Mouse (Mus musculus) kidney, adult 8-10 months (tissue): ENCODE measurements around the gene Fcgr4.
A peak's percentile ranks its signal among the peaks of the same experiment; 100 is the strongest.
"Not testable (repeated sequence)": the region's sequence is repeated elsewhere in the genome, so short reads cannot be mapped to it uniquely, and the experiment has no call there.

Source experiments
- DNase-seq, 2 experiments: peaks; one replicate each; pipeline ENCODE4 v3.0.0; 2022

Gene Fcgr4

GRCm38 (mm10) chr1:171018737-171019136 is at the start of gene Fcgr4:
Gene Fcgr4 (plus strand): TSS chr1:171018920.
- DNase-seq: no peak

- DNase-seq: no peak
These were observed 46.2 kb upstream of the Fcgr4 start for GRCm38 (mm10) chr1:170972494-170972893.

GRCm38 (mm10) chr1:170972936-170973335 is 45.8 kb upstream of the Fcgr4 start:
- DNase-seq: no peak

- peak; percentile 45 to 61 for DNase-seq
These were observed 44.5 kb upstream of the Fcgr4 start for GRCm38 (mm10) chr1:170974171-170974570.

GRCm38 (mm10) chr1:170974736-170975135 is 44.0 kb upstream of the Fcgr4 start:
- no peak for DNase-seq

GRCm38 (mm10) chr1:170975350-170975749 is 43.4 kb upstream of the Fcgr4 start:
- DNase-seq: not testable (repeated sequence)

GRCm38 (mm10) chr1:170975751-170976161 is 43.0 kb upstream of the Fcgr4 start:
- peak; percentile 70 to 89 for DNase-seq

- DNase-seq: no peak
These were observed 42.3 kb upstream of the Fcgr4 start, which contains the start of gene Fcgr2b for GRCm38 (mm10) chr1:170976447-170976846. Gene Fcgr2b (minus strand): TSS chr1:170976547.

- DNase-seq: no peak
These were observed 40.1 kb upstream of the Fcgr4 start for GRCm38 (mm10) chr1:170978601-170979000.

GRCm38 (mm10) chr1:170981679-170982078 is 37.0 kb upstream of the Fcgr4 start:
- DNase-seq: not testable (repeated sequence)

- no peak for DNase-seq
These were observed 36.4 kb upstream of the Fcgr4 start for GRCm38 (mm10) chr1:170982301-170982700.

- DNase-seq: no peak
These were observed 35.7 kb upstream of the Fcgr4 start for GRCm38 (mm10) chr1:170983066-170983465.

- no peak for DNase-seq
These were observed 33.6 kb upstream of the Fcgr4 start for GRCm38 (mm10) chr1:170985092-170985491.

GRCm38 (mm10) chr1:170985861-170986260 is 32.9 kb upstream of the Fcgr4 start:
- DNase-seq: no peak

GRCm38 (mm10) chr1:170989656-170990055 is 29.1 kb upstream of the Fcgr4 start:
- no peak for DNase-seq

- DNase-seq: peak; percentile 42 to 58
These were observed 26.2 kb upstream of the Fcgr4 start for GRCm38 (mm10) chr1:170992550-170992949.

- no peak for DNase-seq
These were observed 22.7 kb upstream of the Fcgr4 start for GRCm38 (mm10) chr1:170996034-170996433.

- peak; percentile 47 to 77 for DNase-seq
These were observed 22.0 kb upstream of the Fcgr4 start for GRCm38 (mm10) chr1:170996753-170997152.

- no peak for DNase-seq
These were observed 20.7 kb upstream of the Fcgr4 start for GRCm38 (mm10) chr1:170997756-170998655.

GRCm38 (mm10) chr1:170999811-171000210 is 18.9 kb upstream of the Fcgr4 start:
- no peak for DNase-seq

GRCm38 (mm10) chr1:171005081-171005480 is 13.6 kb upstream of the Fcgr4 start:
- DNase-seq: no peak

- DNase-seq: no peak
These were observed 13.1 kb upstream of the Fcgr4 start for GRCm38 (mm10) chr1:171005586-171005985.

- no peak for DNase-seq
These were observed 12.4 kb upstream of the Fcgr4 start for GRCm38 (mm10) chr1:171006335-171006734.

- DNase-seq: no peak
These were observed 11.8 kb upstream of the Fcgr4 start for GRCm38 (mm10) chr1:171006905-171007304.
